Comparison of ENCODE assay signal across 9 mouse cellular contexts in genomic region chr15:86109650-86110211, GRCm38 (mm10). TPM values are rescaled to one million over a fixed set of nuclear protein-coding genes. Genes with fewer than 3 reads are reported as not detected.
DNase-seq lines count a peak whose midpoint lies in the region; ATAC-seq and TF ChIP-seq lines count a peak whose summit lies in the region.
"Had no signal": no experiment of that assay in that cellular context is flagged by ENCODE, and none has a peak within 500 bp of the region (broad histone marks: within the 10 kb centered on the region; RNA-seq: fewer than 3 reads in every experiment).

No protein-coding gene starts in this region.

- H3K27ac ChIP-seq in forebrain, embryonic 15.5 days (replicated peaks), result peak overlapping the region; percentile 58
- no peak overlapping the region for H3K27ac ChIP-seq in forebrain, embryonic 10.5 days
- peak overlapping the region; percentile 2; the same call in 1 of the 2 replicates for H3K27ac ChIP-seq in stomach, embryonic 15.5 days
- no peak overlapping the region for H3K27ac ChIP-seq in stomach, postnatal 0 days (replicated peaks)

- no peak for ATAC-seq in forebrain, embryonic 15.5 days (replicated peaks)
- ATAC-seq in stomach, embryonic 15.5 days (ENCODE audit: insufficient read depth, low FRiP score, low read depth), result no peak
- ATAC-seq in stomach, postnatal 0 days (ENCODE audit: low FRiP score, low TSS enrichment), result no peak

- H3K9me3 ChIP-seq in forebrain, embryonic 15.5 days, result no peaks in the 10 kb centered on the region
- H3K9me3 ChIP-seq in forebrain, embryonic 10.5 days, result no peaks in the 10 kb centered on the region
- H3K9me3 ChIP-seq in stomach, embryonic 15.5 days, result no peaks in the 10 kb centered on the region
- H3K9me3 ChIP-seq in stomach, postnatal 0 days (ENCODE audit: control insufficient read depth, low read length), result no peaks in the 10 kb centered on the region

- no peak for TF ChIP-seq EP300 in stomach, postnatal 0 days (optimal IDR thresholded peaks at IDR 0.05)

- intact Hi-C loops in heart, postnatal 10 days (cut with DNase I), result loop anchor here (1.0 to 2.0 kb wide), 2 partner anchors 13 to 23 kb away; no protein-coding TSS in a partner anchor

- peaks cover 4% of the 10 kb centered on the region; the same call in 1 of the 2 replicates for H3K36me3 ChIP-seq in forebrain, embryonic 15.5 days
- H3K36me3 ChIP-seq in forebrain, embryonic 10.5 days (replicated peaks), result 0 out of 2 replicates have a peak, but pooled peaks cover 3% of the 10 kb centered on the region
- no peaks in the 10 kb centered on the region for H3K36me3 ChIP-seq in stomach, embryonic 15.5 days
- no peaks in the 10 kb centered on the region for H3K36me3 ChIP-seq in stomach, postnatal 0 days (ENCODE audit: control insufficient read depth, insufficient read depth, low read length)

- H3K4me1 ChIP-seq in forebrain, embryonic 15.5 days, result peaks cover 51% of the 10 kb centered on the region
- peaks cover 68% of the 10 kb centered on the region for H3K4me1 ChIP-seq in forebrain, embryonic 10.5 days
- H3K4me1 ChIP-seq in stomach, embryonic 15.5 days, result peaks cover 30% of the 10 kb centered on the region
- H3K4me1 ChIP-seq in stomach, postnatal 0 days (replicated peaks; ENCODE audit: control insufficient read depth, insufficient read depth), result peaks cover 9% of the 10 kb centered on the region

- no peaks in the 10 kb centered on the region for H3K27me3 ChIP-seq in forebrain, embryonic 15.5 days
- H3K27me3 ChIP-seq in forebrain, embryonic 10.5 days (ENCODE audit: poor library complexity, severe bottlenecking), result no peaks in the 10 kb centered on the region
- H3K27me3 ChIP-seq in stomach, embryonic 15.5 days (replicated peaks), result no peaks in the 10 kb centered on the region
- no peaks in the 10 kb centered on the region for H3K27me3 ChIP-seq in stomach, postnatal 0 days (ENCODE audit: control insufficient read depth, insufficient read depth, low read length)

- no peak for TF ChIP-seq CTCF in stomach, postnatal 0 days (IDR thresholded peaks at IDR 0.05; ENCODE audit: low read depth)

- H3K9ac ChIP-seq in forebrain, embryonic 15.5 days (replicated peaks), result no peak overlapping the region
- no peak overlapping the region for H3K9ac ChIP-seq in stomach, embryonic 15.5 days
- H3K9ac ChIP-seq in stomach, postnatal 0 days (ENCODE audit: low read length), result no peak overlapping the region

- 64% methylated on average over 8 of the region's 8 CpGs for WGBS in forebrain, embryonic 15.5 days
- WGBS in forebrain, embryonic 10.5 days, result 91% methylated on average over 8 of the region's 8 CpGs
- WGBS in stomach, embryonic 15.5 days, result 73% methylated on average over 8 of the region's 8 CpGs
- WGBS in stomach, postnatal 0 days, result 55% methylated on average over 8 of the region's 8 CpGs

- H3K4me3 ChIP-seq in forebrain, embryonic 15.5 days, result no peak overlapping the region
- no peak overlapping the region for H3K4me3 ChIP-seq in forebrain, embryonic 10.5 days
- H3K4me3 ChIP-seq in stomach, embryonic 15.5 days (replicated peaks), result no peak overlapping the region
- H3K4me3 ChIP-seq in stomach, postnatal 0 days (ENCODE audit: low read depth, low read length), result no peak overlapping the region

- H3K4me2 ChIP-seq in forebrain, embryonic 15.5 days (replicated peaks), result no peak overlapping the region
- H3K4me2 ChIP-seq in stomach, embryonic 15.5 days, result no peak overlapping the region
- H3K4me2 ChIP-seq in stomach, postnatal 0 days (replicated peaks; ENCODE audit: low read depth), result no peak overlapping the region

- DNase-seq in forebrain, embryonic 10.5 days (ENCODE audit: extremely low spot score, low spot score), result no peak
- no peak for DNase-seq in stomach, postnatal 0 days (ENCODE audit: low spot score)
- DNase-seq in heart, postnatal 10 days, result peak; percentile 82 to 85
- DNase-seq in spleen, postnatal 4 days (ENCODE audit: low spot score in 2 of 2), result no peak
- no peak for DNase-seq in thymus, postnatal 10 days (ENCODE audit: low spot score in 2 of 2)
- DNase-seq in kidney, postnatal 14 days, result no peak
- DNase-seq: gastrocnemius, postnatal 36 days had no signal

RNA-seq across cellular contexts. Expression of gene Gramd4, which starts 52.2 kb away (rescaled TPM):
- polyA plus RNA-seq in forebrain, embryonic 15.5 days (2015; fragmentation: Nextera tagmentation; extraction: Ambion mirVana), result 48.8 and 52.9 TPM in 2 replicates
- polyA plus RNA-seq in forebrain, embryonic 10.5 days (2016; fragmentation: Nextera tagmentation; extraction: Ambion mirVana), result 13.9 and 16.2 TPM in 2 replicates
- polyA plus RNA-seq in stomach, embryonic 15.5 days (2015; fragmentation: Nextera tagmentation; extraction: Ambion mirVana), result 13.8 and 15.2 TPM in 2 replicates
- 11.1 and 11.4 TPM in 2 replicates for polyA plus RNA-seq in stomach, postnatal 0 days (2015; fragmentation: Nextera tagmentation; extraction: Ambion mirVana)
- 10 to 100 TPM; 37.2 to 42.1 TPM for total RNA-seq in heart, postnatal 10 days (2021)

Comparison
In these comparisons a context has a peak if more than half of its experiments do, and no peak if none do; other contexts are left out.
1. H3K27ac ChIP-seq: peak in forebrain, embryonic 15.5 days (single experiment) and stomach, embryonic 15.5 days (single experiment); none in forebrain, embryonic 10.5 days (single experiment) and stomach, postnatal 0 days (single experiment).
2. DNase-seq: peak in heart, postnatal 10 days (2 of 2); none in forebrain, embryonic 10.5 days (single experiment), stomach, postnatal 0 days (single experiment), spleen, postnatal 4 days (0 of 2), thymus, postnatal 10 days (0 of 2) and kidney, postnatal 14 days (single experiment).